Mouse (Mus musculus) liver, postnatal 0 days (tissue): ENCODE data around the gene Chst11.

Source experiments
- CTCF ChIP-seq: sonication (generic); IDR thresholded peaks from 2 replicates; pipeline ENCODE4 v1.5.1; 2016; ENCODE audit warnings: antibody characterized with exemption, low read depth
- EP300 ChIP-seq: IDR thresholded peaks from 2 replicates; pipeline ENCODE4 v1.6.1; 2016; ENCODE audit warnings: antibody characterized with exemption, low read depth, mild to moderate bottlenecking

DNA sequence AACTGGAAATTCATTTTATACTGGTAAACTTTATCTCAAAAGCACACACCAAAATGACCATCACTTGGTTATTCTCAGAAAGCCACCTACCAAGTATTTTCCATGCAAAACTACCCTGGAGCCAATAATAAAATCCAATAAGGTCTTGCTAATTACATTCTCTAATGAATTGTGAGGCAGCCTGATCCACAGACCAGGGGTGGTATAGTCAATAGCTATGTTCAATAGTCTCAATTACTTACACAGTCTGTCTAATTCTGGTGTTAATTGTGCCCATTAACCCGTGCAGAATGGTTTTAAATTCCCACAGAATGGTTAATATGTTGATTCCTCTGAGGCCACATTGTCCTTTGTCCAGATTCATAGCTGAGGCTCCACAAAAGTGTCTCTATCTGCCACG lies 233.5 kb downstream of the Chst11 start:
- no peak for TF ChIP-seq CTCF
- TF ChIP-seq EP300 = no peak
